Mouse (Mus musculus) MEL (cell line): ENCODE results near the gene Kel. TPM values are rescaled to one million over a fixed set of nuclear protein-coding genes. Genes with fewer than 3 reads are reported as not detected.

Experiments used
- DNase-seq: peaks from one replicate; pipeline ENCODE4 v3.0.0; 2011; ENCODE audit warnings: low read depth, low spot score
- H3K27ac ChIP-seq: 2 replicates; pipeline ENCODE4 v1.5.1; 2012; ENCODE audit warnings: low read depth, mild to moderate bottlenecking, control low read depth, low read length, moderate library complexity; ENCODE audit not compliant: control insufficient read depth
- H3K27me3 ChIP-seq, 2 experiments: fragments of 150-350 bp in 1 of 2; sonication (generic) in 1 of 2; 2 replicates each; pipeline ENCODE4 v1.6.1; 2012; ENCODE audit warnings: low read length in 2 of 2, mild to moderate bottlenecking in 2 of 2, improper control_type of control experiment in 1 of 2, moderate library complexity in 1 of 2; ENCODE audit not compliant: insufficient read depth in 2 of 2, control insufficient read depth in 1 of 2
- H3K36me3 ChIP-seq, 2 experiments: 2 replicates each; pipeline ENCODE4 v1.6.1; 2012 to 2014; ENCODE audit warnings: low read length in 2 of 2, improper control_type of control experiment in 1 of 2, inconsistent platforms in 1 of 2, mild to moderate bottlenecking in 1 of 2; ENCODE audit not compliant: insufficient read depth in 2 of 2, control insufficient read depth in 1 of 2
- H3K4me1 ChIP-seq, 2 experiments: fragments of 150-350 bp in 1 of 2; sonication (generic) in 1 of 2; 2 replicates each; pipeline ENCODE4 v1.6.1; 2012; ENCODE audit warnings: low read length in 2 of 2, improper control_type of control experiment in 1 of 2, mild to moderate bottlenecking in 1 of 2; ENCODE audit not compliant: insufficient read depth in 2 of 2, control insufficient read depth in 1 of 2
- H3K4me3 ChIP-seq, 2 experiments: fragments of 150-350 bp in 1 of 2; sonication (generic) in 1 of 2; 2 replicates each; pipeline ENCODE4 v1.5.1; 2012; ENCODE audit warnings: low read depth in 2 of 2, low read length in 2 of 2, mild to moderate bottlenecking in 2 of 2, moderate library complexity in 2 of 2, control low read depth in 1 of 2, improper control_type of control experiment in 1 of 2; ENCODE audit not compliant: control insufficient read depth in 1 of 2, insufficient read depth in 1 of 2
- H3K79me2 ChIP-seq: 2 replicates; pipeline ENCODE4 v1.6.1; 2012; ENCODE audit warnings: mild to moderate bottlenecking, low read length, moderate library complexity; ENCODE audit not compliant: control insufficient read depth, poor library complexity, insufficient read depth
- H3K9ac ChIP-seq: 2 replicates; pipeline ENCODE4 v1.6.1; 2012; ENCODE audit warnings: low read depth, mild to moderate bottlenecking, control low read depth, low read length, moderate library complexity; ENCODE audit not compliant: control insufficient read depth, poor library complexity, severe bottlenecking
- H3K9me3 ChIP-seq: fragments of 150-350 bp; sonication (generic); replicated peaks from 2 replicates; pipeline ENCODE4 v1.6.1; 2012; ENCODE audit warnings: mild to moderate bottlenecking, low read length, improper control_type of control experiment, moderate library complexity; ENCODE audit not compliant: insufficient read depth
- CHD2 ChIP-seq: IDR thresholded peaks from 2 replicates; pipeline ENCODE4 v1.6.1; 2011; ENCODE audit warnings: low read length, improper control_type of control experiment
- CTCF ChIP-seq, 3 experiments: IDR thresholded peaks in 2 of 3; conservative IDR thresholded peaks in 1 of 3; 2 replicates each; pipeline ENCODE4 v1.5.1; 2011 to 2012; ENCODE audit warnings: low read length in 3 of 3, low read depth in 2 of 3, mild to moderate bottlenecking in 2 of 3, improper control_type of control experiment in 1 of 3, inconsistent platforms in 1 of 3, mixed read lengths in 1 of 3, moderate library complexity in 1 of 3; ENCODE audit not compliant: control insufficient read depth in 1 of 3, insufficient read depth in 1 of 3, poor library complexity in 1 of 3, severe bottlenecking in 1 of 3
- E2F4 ChIP-seq: IDR thresholded peaks from 2 replicates; pipeline ENCODE4 v1.6.1; 2011; ENCODE audit warnings: low read depth, low read length, improper control_type of control experiment, borderline replicate concordance
- ELF1 ChIP-seq: IDR thresholded peaks from 2 replicates; pipeline ENCODE4 v1.6.1; 2014; ENCODE audit warnings: low read depth, mild to moderate bottlenecking, inconsistent platforms, low read length, improper control_type of control experiment, moderate library complexity
- GABPA ChIP-seq: IDR thresholded peaks from 2 replicates; pipeline ENCODE4 v1.6.1; 2012; ENCODE audit warnings: low read depth, mild to moderate bottlenecking, inconsistent platforms, low read length, improper control_type of control experiment, moderate library complexity
- GATA1 ChIP-seq: IDR thresholded peaks from 2 replicates; pipeline ENCODE4 v1.6.1; 2011; ENCODE audit warnings: low read depth, low read length, improper control_type of control experiment
- JUND ChIP-seq: IDR thresholded peaks from 2 replicates; pipeline ENCODE4 v1.6.1; 2011; ENCODE audit warnings: low read depth, mild to moderate bottlenecking, improper control_type of control experiment, low read length
- KAT2A ChIP-seq: conservative IDR thresholded peaks from 2 replicates; pipeline ENCODE4 v1.6.1; 2012; ENCODE audit warnings: low read depth, low read length, improper control_type of control experiment, inconsistent platforms
- MAX ChIP-seq: IDR thresholded peaks from 2 replicates; pipeline ENCODE4 v1.6.1; 2011; ENCODE audit warnings: low read length, improper control_type of control experiment
- MAZ ChIP-seq: IDR thresholded peaks from 2 replicates; pipeline ENCODE4 v1.6.1; 2012; ENCODE audit warnings: low read depth, mild to moderate bottlenecking, inconsistent platforms, low read length, improper control_type of control experiment
- MXI1 ChIP-seq: IDR thresholded peaks from 2 replicates; pipeline ENCODE4 v1.6.1; 2011; ENCODE audit warnings: mild to moderate bottlenecking, low read depth, low read length, improper control_type of control experiment
- MYB ChIP-seq: IDR thresholded peaks from 2 replicates; pipeline ENCODE4 v1.6.1; 2011; ENCODE audit warnings: mild to moderate bottlenecking, low read depth, low read length, improper control_type of control experiment
- NELFE ChIP-seq: IDR thresholded peaks from 2 replicates; pipeline ENCODE4 v1.6.1; 2011; ENCODE audit warnings: low read depth, low read length, improper control_type of control experiment
- NRF1 ChIP-seq: IDR thresholded peaks from 2 replicates; pipeline ENCODE4 v1.6.1; 2014; ENCODE audit warnings: low read depth, mild to moderate bottlenecking, inconsistent platforms, low read length, improper control_type of control experiment, moderate library complexity; ENCODE audit not compliant: poor library complexity, insufficient read depth, severe bottlenecking
- POLR2A ChIP-seq, 2 experiments: IDR thresholded peaks; 2 replicates each; pipeline ENCODE4 v1.6.1; 2011 to 2012; ENCODE audit warnings: low read length in 2 of 2, mild to moderate bottlenecking in 2 of 2, control low read depth in 1 of 2, improper control_type of control experiment in 1 of 2, low read depth in 1 of 2, moderate library complexity in 1 of 2; ENCODE audit not compliant: control insufficient read depth in 1 of 2, insufficient read depth in 1 of 2, poor library complexity in 1 of 2
- POLR2AphosphoS2 ChIP-seq: IDR thresholded peaks from 2 replicates; pipeline ENCODE4 v1.6.1; 2011; ENCODE audit warnings: low read length, improper control_type of control experiment
- SIN3A ChIP-seq: IDR thresholded peaks from 2 replicates; pipeline ENCODE4 v1.6.1; 2012; ENCODE audit warnings: low read length, improper control_type of control experiment, inconsistent platforms
- SMC3 ChIP-seq: IDR thresholded peaks from 2 replicates; pipeline ENCODE4 v1.6.1; 2011; ENCODE audit warnings: low read depth, low read length, improper control_type of control experiment
- UBTF ChIP-seq: IDR thresholded peaks from 2 replicates; pipeline ENCODE4 v1.6.1; 2012; ENCODE audit warnings: low read depth, mild to moderate bottlenecking, inconsistent platforms, low read length, improper control_type of control experiment, moderate library complexity, borderline replicate concordance; ENCODE audit not compliant: insufficient read depth
- USF1 ChIP-seq: IDR thresholded peaks from 2 replicates; pipeline ENCODE4 v1.6.1; 2014; ENCODE audit warnings: low read depth, mild to moderate bottlenecking, inconsistent platforms, low read length, improper control_type of control experiment, moderate library complexity
- USF2 ChIP-seq, 2 experiments: IDR thresholded peaks; 2 replicates each; pipeline ENCODE4 v1.6.1; 2011 to 2012; ENCODE audit warnings: improper control_type of control experiment in 2 of 2, low read length in 2 of 2, borderline replicate concordance in 1 of 2, inconsistent platforms in 1 of 2, low read depth in 1 of 2, mild to moderate bottlenecking in 1 of 2; ENCODE audit not compliant: insufficient read depth in 1 of 2
- ZC3H11A ChIP-seq: IDR thresholded peaks from 2 replicates; pipeline ENCODE4 v1.6.1; 2012; ENCODE audit warnings: low read depth, mild to moderate bottlenecking, inconsistent platforms, low read length, improper control_type of control experiment
- polyA plus RNA-seq, 2 experiments: library from polyadenylated mRNA; stranded (reverse) in 1 of 2; unstranded in 1 of 2; fragments of >175 nt in 1 of 2; fragments of >200 nt in 1 of 2; gene quantifications; 2 replicates each; pipeline versions ENCODE4 v1.2.1 to v1.2.4; 2012; ENCODE audit warnings: low replicate concordance in 2 of 2, low read depth in 1 of 2; ENCODE audit not compliant: insufficient read length in 2 of 2, insufficient read depth in 1 of 2, missing spikeins in 1 of 2
- total RNA-seq: library from RNA; depleted of rRNA; stranded (reverse); fragments of 300-350 nt; gene quantifications from 2 replicates; pipeline ENCODE4 v1.2.3, GENCODE M21; 2012

The Kel gene
- total and polyA plus RNA-seq, 3 experiments: 31.0 to 79.6 TPM; not detected in 1

DNA sequence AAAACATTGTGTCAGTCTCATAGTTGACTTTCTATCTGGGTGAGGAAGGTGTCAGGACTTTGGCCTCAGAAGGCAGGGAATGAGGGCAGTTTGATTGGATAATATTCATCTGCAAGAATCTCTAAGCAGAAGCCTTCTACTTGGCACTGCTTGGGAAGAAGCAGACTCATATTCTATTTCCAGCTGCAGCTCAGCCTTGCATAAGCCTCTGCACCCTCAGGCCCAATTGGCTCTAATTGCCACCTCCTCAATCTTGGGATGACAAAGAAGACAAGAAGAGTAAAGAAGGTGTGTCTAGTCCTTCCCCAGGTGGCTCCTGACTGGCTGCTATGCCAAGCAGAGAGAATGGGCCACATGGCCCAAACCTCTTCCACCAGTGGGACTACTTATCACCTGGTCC is 57.5 kb downstream of the Kel start:
- TF ChIP-seq UBTF (no peak), E2F4 (no peak), USF1 (no peak), MAZ (no peak), KAT2A (no peak), NELFE (no peak), SIN3A (no peak), SMC3 (no peak), CHD2 (no peak), JUND (no peak), ELF1 (no peak), ZC3H11A (no peak), GATA1 (no peak), MXI1 (no peak), POLR2A (IDR thresholded peaks at IDR 0.05; ENCODE audit: control insufficient read depth in 1 of 2, insufficient read depth in 1 of 2, low read depth in 1 of 2, low read length in 2 of 2, poor library complexity in 1 of 2) (no peak), POLR2AphosphoS2 (no peak), USF2 (IDR thresholded peaks at IDR 0.05; ENCODE audit: borderline replicate concordance in 1 of 2, insufficient read depth in 1 of 2, low read depth in 1 of 2, low read length in 2 of 2) (no peak), MYB (no peak)
- H3K27ac ChIP-seq: no peak overlapping the region
- H3K4me1 ChIP-seq: no peaks in the 10 kb centered on the region
- H3K9me3 ChIP-seq: no peaks in the 10 kb centered on the region
- DNase-seq: no peak
- H3K36me3 ChIP-seq: no peaks in the 10 kb centered on the region
- no peaks in the 10 kb centered on the region for H3K27me3 ChIP-seq
- no peaks in the 10 kb centered on the region for H3K79me2 ChIP-seq
- no peak overlapping the region for H3K9ac ChIP-seq
- H3K4me3 ChIP-seq: no peak overlapping the region

DNA sequence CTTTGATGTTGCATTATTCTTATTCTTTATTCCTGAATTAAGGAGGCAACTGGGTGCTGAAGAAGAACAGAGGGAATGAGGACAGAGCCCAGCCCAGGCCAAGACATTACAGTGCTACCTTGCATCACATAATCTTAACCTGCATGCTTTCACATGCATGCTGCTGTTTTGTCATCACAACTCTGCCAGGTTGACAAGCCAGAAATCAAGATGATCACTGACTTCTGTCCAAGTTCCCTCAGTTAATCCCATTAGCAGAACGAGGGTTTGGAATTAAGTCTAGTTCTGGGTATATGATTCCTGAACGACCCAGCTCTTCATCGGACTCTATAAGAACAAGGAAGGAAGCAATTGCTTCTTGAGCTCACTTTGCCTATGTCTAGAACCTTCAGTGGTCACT is 57.9 kb downstream of the Kel start:
- Histone ChIP-seq H3K4me3 (no peak overlapping the region), H3K27me3 (no peaks in the 10 kb centered on the region), H3K36me3 (no peaks in the 10 kb centered on the region), H3K9me3 (no peaks in the 10 kb centered on the region), H3K27ac (no peak overlapping the region), H3K4me1 (no peaks in the 10 kb centered on the region), H3K9ac (no peak overlapping the region), H3K79me2 (no peaks in the 10 kb centered on the region)
- no peak for TF ChIP-seq NRF1
- no peak for TF ChIP-seq ELF1
- no peak for TF ChIP-seq MAX
- no peak for TF ChIP-seq GABPA
- no peak for TF ChIP-seq KAT2A
- TF ChIP-seq POLR2A (IDR thresholded peaks at IDR 0.05; ENCODE audit: control insufficient read depth in 1 of 2, insufficient read depth in 1 of 2, low read depth in 1 of 2, low read length in 2 of 2, poor library complexity in 1 of 2): no peak
- no peak for TF ChIP-seq CTCF (IDR thresholded peaks at IDR 0.05 in 2 of 3, conservative IDR thresholded peaks at IDR 0.05 in 1 of 3; ENCODE audit: control insufficient read depth in 1 of 3, insufficient read depth in 1 of 3, low read depth in 2 of 3, low read length in 3 of 3, poor library complexity in 1 of 3, severe bottlenecking in 1 of 3)
- no peak for DNase-seq
